Mouse (Mus musculus) c-Kit-positive CD71-positive TER-119-negative erythroid progenitor cells, embryonic 14.5 days (primary cell): Measurements from ENCODE around the gene Junb.
A peak's percentile ranks its signal among the peaks of the same experiment; 100 is the strongest.

Source experiments
- DNase-seq: peaks from one replicate; pipeline ENCODE4 v3.0.0-alpha.2; 2013; ENCODE audit warnings: low read depth

Gene Junb

GRCm38 (mm10) chr8:84970913-84971312, 7.6 kb downstream of the Junb start:
- no peak for DNase-seq

- DNase-seq, result no peak
Observed at GRCm38 (mm10) chr8:84970135-84970790, 8.3 kb downstream of the Junb start.

- DNase-seq, result no peak
Observed at GRCm38 (mm10) chr8:84969241-84970134, 9.0 kb downstream of the Junb start, which contains the start of the genes Gm49661, Prdx2 and Rnaseh2a. Gene Gm49661, minus strand, starts transcription at chr8:84969433. Gene Prdx2, plus strand, starts transcription at chr8:84969587. Gene Rnaseh2a, minus strand, starts transcription at chr8:84969767.

- no peak for DNase-seq
Observed at GRCm38 (mm10) chr8:84968650-84969049, 9.9 kb downstream of the Junb start.

GRCm38 (mm10) chr8:84967532-84968304, 10.8 kb downstream of the Junb start:
- no peak for DNase-seq

- DNase-seq, result no peak
Observed at GRCm38 (mm10) chr8:84966603-84967002, 11.9 kb downstream of the Junb start.

GRCm38 (mm10) chr8:84965731-84966291, 12.7 kb downstream of the Junb start:
- peak; percentile 96 for DNase-seq

- DNase-seq, result no peak
Observed at GRCm38 (mm10) chr8:84963952-84964351, 14.6 kb downstream of the Junb start.

- no peak for DNase-seq
Observed at GRCm38 (mm10) chr8:84959811-84960210, 18.7 kb downstream of the Junb start.

- DNase-seq, result peak; percentile 81
Observed at GRCm38 (mm10) chr8:84956768-84957167, 21.8 kb downstream of the Junb start.

GRCm38 (mm10) chr8:84952612-84953255, 25.8 kb downstream of the Junb start:
- no peak for DNase-seq

- no peak for DNase-seq
Observed at GRCm38 (mm10) chr8:84949753-84950152, 28.8 kb downstream of the Junb start.

GRCm38 (mm10) chr8:84947241-84947545, 31.3 kb downstream of the Junb start:
- DNase-seq, result peak; percentile 70

- no peak for DNase-seq
Observed at GRCm38 (mm10) chr8:84946528-84947240, 31.8 kb downstream of the Junb start, which contains the start of gene Rtbdn. Gene Rtbdn, plus strand, starts transcription at chr8:84946991.

- DNase-seq, result no peak
Observed at GRCm38 (mm10) chr8:84945633-84946527, 32.6 kb downstream of the Junb start.

- no peak for DNase-seq
Observed at GRCm38 (mm10) chr8:84945235-84945632, 33.3 kb downstream of the Junb start.

- peak; percentile 81 for DNase-seq
Observed at GRCm38 (mm10) chr8:84944478-84945160, 33.9 kb downstream of the Junb start.

- DNase-seq, result no peak
Observed at GRCm38 (mm10) chr8:84943699-84944098, 34.8 kb downstream of the Junb start.
